ENCODE assay signal across 8 mouse cellular contexts in the genomic region with DNA sequence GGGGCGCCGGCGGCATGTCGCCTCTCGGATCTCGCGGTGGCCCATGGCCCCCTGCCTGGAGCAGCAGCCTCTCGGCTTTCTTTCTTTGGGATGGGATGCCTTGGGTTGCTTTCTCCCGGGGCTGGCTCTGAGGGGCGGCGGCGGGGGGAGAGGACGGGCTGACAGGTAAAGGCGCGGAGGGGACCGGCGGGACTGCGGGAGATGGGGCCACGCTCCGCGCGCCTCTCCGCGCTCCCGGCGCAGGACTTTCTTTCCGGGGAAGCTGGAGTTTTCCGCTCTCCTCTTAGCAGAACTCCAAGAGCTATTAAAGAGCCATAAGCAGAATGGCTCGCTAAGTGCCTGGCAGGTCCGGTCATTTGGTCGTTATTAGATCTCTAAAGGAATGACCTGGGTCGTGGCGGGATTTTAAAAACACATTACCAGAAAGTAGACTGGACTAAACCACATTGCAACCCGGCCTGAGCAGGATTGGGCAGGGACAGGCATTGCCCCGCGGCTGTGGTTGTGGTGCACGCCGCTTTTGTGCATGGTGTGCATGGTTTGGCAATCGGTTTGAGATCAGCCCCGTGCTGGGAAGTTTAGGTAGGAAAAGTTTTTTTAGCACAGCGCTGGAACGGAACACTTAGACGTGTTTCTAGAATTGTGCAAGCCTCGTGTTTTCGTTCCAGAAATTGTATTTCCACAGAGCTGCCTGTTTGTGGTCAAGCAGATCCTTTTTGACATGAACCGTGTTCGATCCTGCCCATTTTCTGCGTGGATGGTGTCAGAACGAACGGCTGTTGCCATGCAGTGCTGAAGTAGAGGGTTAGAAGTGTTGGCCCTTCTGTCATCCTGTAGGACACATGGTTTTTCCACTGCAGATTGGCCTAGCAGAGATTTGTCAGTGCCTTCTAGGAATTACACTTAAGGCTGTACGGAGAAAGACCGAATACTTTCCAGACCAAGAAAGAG. TPM values are rescaled to one million over a fixed set of nuclear protein-coding genes. Genes with fewer than 3 reads are reported as not detected.
A peak's percentile ranks its signal among the peaks of the same experiment; 100 is the strongest.
DNase-seq lines count a peak whose midpoint lies in the region; ATAC-seq lines count a peak whose summit lies in the region.

No protein-coding gene starts in this region.

- intact Hi-C loops in heart, postnatal 10 days (cut with DNase I), result loop anchor here (1.0 to 10.0 kb wide), 5 partner anchors 22 to 580 kb away; no protein-coding TSS in a partner anchor

- H3K4me3 ChIP-seq in forebrain, embryonic 15.5 days, result peak overlapping the region; percentile 59
- peak overlapping the region; percentile 74 for H3K4me3 ChIP-seq in hindbrain, embryonic 14.5 days (replicated peaks; ENCODE audit: low read length)

- WGBS in forebrain, embryonic 15.5 days, result 1% methylated on average over 52 of the region's 52 CpGs
- 2% methylated on average over 51 of the region's 52 CpGs for WGBS in hindbrain, embryonic 14.5 days

- peak overlapping the region; percentile 52 for H3K4me2 ChIP-seq in forebrain, embryonic 15.5 days (replicated peaks)
- H3K4me2 ChIP-seq in hindbrain, embryonic 14.5 days (replicated peaks), result peak overlapping the region; percentile 64

- ATAC-seq in forebrain, embryonic 15.5 days (replicated peaks), result peak; percentile 68
- ATAC-seq in hindbrain, embryonic 14.5 days (ENCODE audit: low FRiP score), result peak; percentile 58

- H3K27ac ChIP-seq in forebrain, embryonic 15.5 days (replicated peaks), result peak overlapping the region; percentile 93
- peak overlapping the region; percentile 89 for H3K27ac ChIP-seq in hindbrain, embryonic 14.5 days

- H3K9ac ChIP-seq in forebrain, embryonic 15.5 days (replicated peaks), result peak overlapping the region; percentile 78
- H3K9ac ChIP-seq in hindbrain, embryonic 14.5 days, result peak overlapping the region; percentile 87

- DNase-seq in heart, adult 11 months, result peak; percentile 96
- DNase-seq in heart, postnatal 10 days, result no peak
- DNase-seq in c-Kit-positive CD71-positive TER-119-negative erythroid progenitor cells, embryonic 14.5 days (ENCODE audit: low read depth), result peak; percentile 28
- peak; percentile 43 for DNase-seq in hindbrain, embryonic 14.5 days (ENCODE audit: low spot score)
- peak; percentile 21 to 42 for DNase-seq in layer of hippocampus, postnatal 14 days (ENCODE audit: low spot score in 2 of 2)
- DNase-seq in lung, postnatal 36 days, result peak; percentile 61
- DNase-seq in right cerebral cortex, postnatal 36 days (ENCODE audit: low spot score in 2 of 2), result peak; percentile 9 to 18

- no peaks in the 10 kb centered on the region for H3K36me3 ChIP-seq in forebrain, embryonic 15.5 days
- H3K36me3 ChIP-seq in hindbrain, embryonic 14.5 days (replicated peaks; ENCODE audit: control insufficient read depth, insufficient read depth), result no peaks in the 10 kb centered on the region

- no peaks in the 10 kb centered on the region for H3K27me3 ChIP-seq in forebrain, embryonic 15.5 days
- H3K27me3 ChIP-seq in hindbrain, embryonic 14.5 days (ENCODE audit: control insufficient read depth, insufficient read depth, low read length), result no peaks in the 10 kb centered on the region

- peaks cover 24% of the 10 kb centered on the region for H3K4me1 ChIP-seq in forebrain, embryonic 15.5 days
- H3K4me1 ChIP-seq in hindbrain, embryonic 14.5 days (replicated peaks; ENCODE audit: control insufficient read depth, insufficient read depth, low read length), result peaks cover 7% of the 10 kb centered on the region

- no peaks in the 10 kb centered on the region for H3K9me3 ChIP-seq in forebrain, embryonic 15.5 days
- H3K9me3 ChIP-seq in hindbrain, embryonic 14.5 days (ENCODE audit: control insufficient read depth, low read length), result no peaks in the 10 kb centered on the region

RNA-seq across cellular contexts. Expression of a gene that starts 0.7 kb away (rescaled TPM):
- 10 to 100 TPM; 15.9 to 18.0 TPM for total RNA-seq in heart, postnatal 10 days (2021)
- 17.4 and 19.5 TPM in 2 replicates for polyA plus RNA-seq in forebrain, embryonic 15.5 days (2015; fragmentation: Nextera tagmentation; extraction: Ambion mirVana)
- 19.0 and 23.5 TPM in 2 replicates for polyA plus RNA-seq in hindbrain, embryonic 14.5 days (2014; fragmentation: Nextera tagmentation; extraction: Ambion mirVana)
- 10 to 100 TPM; 49.2 to 52.8 TPM for total RNA-seq in layer of hippocampus, postnatal 14 days (2021)

Comparison
In these comparisons a context has a peak if more than half of its experiments do, and no peak if none do; other contexts are left out.
1. DNase-seq: peak in heart, adult 11 months (single experiment), c-Kit-positive CD71-positive TER-119-negative erythroid progenitor cells, embryonic 14.5 days (single experiment), hindbrain, embryonic 14.5 days (single experiment), layer of hippocampus, postnatal 14 days (2 of 2), lung, postnatal 36 days (single experiment) and right cerebral cortex, postnatal 36 days (2 of 2); none in heart, postnatal 10 days (0 of 2).